Mouse (Mus musculus): ENCODE data around the gene Yes1.

- TF ChIP-seq CTCF (IDR thresholded peaks at IDR 0.05; ENCODE audit: low read depth) (no peak), EP300 (IDR thresholded peaks at IDR 0.05; ENCODE audit: low read depth) (no peak)
These were observed 3.7 kb downstream of the Yes1 start for GRCm38 (mm10) chr5:32614691-32615090.
